Comparison of ENCODE assay signal across 8 mouse cellular contexts in the genomic region with DNA sequence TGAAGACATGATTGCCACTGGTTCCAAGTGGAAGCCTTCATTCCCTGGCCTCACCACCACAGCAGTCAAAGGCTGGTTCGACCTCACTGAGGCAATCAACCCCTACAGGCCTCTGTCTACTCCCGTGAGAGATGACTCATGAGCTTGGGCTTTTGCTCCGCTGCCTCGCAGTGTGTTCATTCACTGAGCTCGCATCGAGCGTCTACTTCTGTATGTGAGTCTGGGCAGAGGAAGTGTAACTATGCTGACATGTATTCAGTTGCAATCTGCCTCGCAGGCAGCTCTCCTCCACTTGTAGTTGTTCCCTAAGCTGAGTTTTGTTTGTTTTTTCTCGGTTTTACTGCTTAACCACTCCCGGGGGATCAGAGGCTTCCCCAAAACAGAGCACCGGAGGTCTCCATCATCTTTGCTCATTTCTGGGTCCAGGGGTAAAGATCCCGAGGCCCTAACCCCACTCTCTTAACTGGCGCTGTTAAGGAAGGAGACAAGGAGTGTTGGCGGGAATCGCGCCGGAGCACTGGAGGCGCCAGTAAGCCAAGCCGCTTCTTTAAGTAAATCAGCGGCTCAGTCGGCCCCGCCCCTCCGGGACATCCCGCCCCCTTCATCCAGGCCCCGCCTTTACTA. TPM values are rescaled to one million over a fixed set of nuclear protein-coding genes. Genes with fewer than 3 reads are reported as not detected.
DNase-seq lines count a peak whose midpoint lies in the region; ATAC-seq and TF ChIP-seq lines count a peak whose summit lies in the region.

No protein-coding gene starts in this region.

- H3K9me3 ChIP-seq in lung, embryonic 15.5 days: no peaks in the 10 kb centered on the region

- peak; percentile 47 for TF ChIP-seq POLR2A in olfactory bulb, adult 2 months (IDR thresholded peaks at IDR 0.05; ENCODE audit: insufficient read depth, low read depth, low read length)

- peak overlapping the region; percentile 87 for H3K4me3 ChIP-seq in lung, embryonic 15.5 days
- peak overlapping the region; percentile 68 for H3K4me3 ChIP-seq in olfactory bulb, adult 2 months (ENCODE audit: insufficient read depth, low read depth, low read length)

- intact Hi-C loops in gastrocnemius, postnatal 14 days (cut with DNase I; ENCODE audit: low total_unique reads): loop anchor here (10.0 kb wide), 1 partner anchor 315 kb away; no protein-coding TSS in a partner anchor

- peak overlapping the region; percentile 88 for H3K27ac ChIP-seq in lung, embryonic 15.5 days
- peak overlapping the region; percentile 69 for H3K27ac ChIP-seq in olfactory bulb, adult 2 months (ENCODE audit: insufficient read depth, low read depth, low read length)

- peak overlapping the region; percentile 31; the same call in 1 of the 2 replicates for H3K9ac ChIP-seq in lung, embryonic 15.5 days

- DNase-seq in spleen, postnatal 10 days (ENCODE audit: low spot score in 2 of 2): peak; percentile 6 to 34
- DNase-seq in spleen, adult 18-20 months: no peak
- DNase-seq in brain, adult 2 months (ENCODE audit: low read depth, low spot score): peak; percentile 73
- peak; percentile 42 for DNase-seq in gastrocnemius, postnatal 14 days
- peak; percentile 70 for DNase-seq in induced T-regulatory cell, adult 2 months (ENCODE audit: low read depth)

- peak; percentile 24; the same call in 1 of the 2 replicates for ATAC-seq in lung, embryonic 15.5 days (ENCODE audit: borderline replicate concordance, extremely low read depth, low FRiP score, low TSS enrichment)
- no peak for ATAC-seq in inflammation-experienced regulatory T-cells, adult 6 months

- no peak for TF ChIP-seq CTCF in olfactory bulb, adult 2 months (IDR thresholded peaks at IDR 0.05; ENCODE audit: insufficient read depth, low read depth, low read length)

- H3K36me3 ChIP-seq in lung, embryonic 15.5 days: no peaks in the 10 kb centered on the region

- H3K4me2 ChIP-seq in lung, embryonic 15.5 days: peak overlapping the region; percentile 81

- H3K27me3 ChIP-seq in lung, embryonic 15.5 days: no peaks in the 10 kb centered on the region

- peaks cover 37% of the 10 kb centered on the region for H3K4me1 ChIP-seq in lung, embryonic 15.5 days
- H3K4me1 ChIP-seq in olfactory bulb, adult 2 months (ENCODE audit: control insufficient read depth, insufficient read depth, low read length): peaks cover 17% of the 10 kb centered on the region

- WGBS in lung, embryonic 15.5 days: 1% methylated on average over 25 of the region's 25 CpGs
- WGBS in olfactory bulb, adult 2 months: under 1% methylated on average over 25 of the region's 25 CpGs

RNA-seq across cellular contexts. Expression of gene Sh3bp4, which starts 0.6 kb away (rescaled TPM):
- total RNA-seq in gastrocnemius, postnatal 14 days (2021): 1 to 10 TPM; 5.1 to 6.9 TPM
- 25.2 and 27.1 TPM in 2 replicates for polyA plus RNA-seq in lung, embryonic 15.5 days (2015; fragmentation: Nextera tagmentation; extraction: Ambion mirVana)
- not detected in 2 replicates for polyA plus RNA-seq in olfactory bulb, adult 2 months (2012; ENCODE audit: insufficient read depth, insufficient read length, low replicate concordance, missing spikeins)
- under 1 TPM in 2 of 3 experiments, not detected in 1; 0.11 to 0.17 TPM for polyA plus RNA-seq in inflammation-experienced regulatory T-cells, adult 6 months (2017; shearing (Covaris generic))

Comparison
In these comparisons a context has a peak if more than half of its experiments do, and no peak if none do; other contexts are left out.
1. DNase-seq: peak in spleen, postnatal 10 days (2 of 2), brain, adult 2 months (single experiment), gastrocnemius, postnatal 14 days (single experiment) and induced T-regulatory cell, adult 2 months (single experiment); none in spleen, adult 18-20 months (0 of 2).
2. RNA of gene Sh3bp4, which starts 0.6 kb away (polyA plus RNA-seq): 25.2 to 27.1 TPM in lung, embryonic 15.5 days; 0.11 to 0.17 TPM in inflammation-experienced regulatory T-cells, adult 6 months and not detected in olfactory bulb, adult 2 months; every median in the first group is over 10 times any median in the second.